Mouse (Mus musculus): ENCODE results near the gene Gpc6. TPM values are rescaled to one million over a fixed set of nuclear protein-coding genes. Genes with fewer than 3 reads are reported as not detected.

Gene Gpc6
- total and polyA plus RNA-seq, 3 experiments, result not detected

DNA sequence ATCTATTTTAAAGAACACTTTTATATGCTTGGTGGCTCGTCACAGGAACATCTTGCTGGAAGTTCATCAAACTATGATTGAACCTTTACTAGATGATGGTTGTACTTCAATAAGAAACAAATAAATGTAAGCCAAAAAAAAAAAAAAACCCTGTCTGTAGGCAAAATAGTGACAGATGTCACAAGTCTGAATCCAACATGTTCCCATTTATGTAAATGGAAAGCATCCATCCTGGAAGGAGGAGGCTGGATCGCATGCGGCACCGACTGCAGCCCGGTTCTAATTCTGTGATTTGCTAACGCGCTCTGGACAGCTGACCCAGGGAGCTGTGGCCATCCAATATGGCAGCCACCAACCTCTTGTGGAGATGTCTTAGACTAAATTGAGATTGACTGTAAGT lies 1014.4 kb downstream of the Gpc6 start:
- Histone ChIP-seq H3K79me2 (ENCODE audit: control insufficient read depth, insufficient read depth, low read length, poor library complexity) (no peaks in the 10 kb centered on the region), H3K4me3 (ENCODE audit: control insufficient read depth in 1 of 2, insufficient read depth in 1 of 2, low read depth in 2 of 2, low read length in 2 of 2) (no peak overlapping the region), H3K9me3 (replicated peaks; ENCODE audit: insufficient read depth, low read length) (no peaks in the 10 kb centered on the region), H3K27ac (ENCODE audit: control insufficient read depth, low read depth, low read length) (no peak overlapping the region), H3K27me3 (ENCODE audit: control insufficient read depth in 1 of 2, insufficient read depth in 2 of 2, low read length in 2 of 2) (no peaks in the 10 kb centered on the region), H3K36me3 (ENCODE audit: control insufficient read depth in 1 of 2, insufficient read depth in 2 of 2, low read length in 2 of 2) (no peaks in the 10 kb centered on the region), H3K9ac (ENCODE audit: control insufficient read depth, low read depth, low read length, poor library complexity, severe bottlenecking) (no peak overlapping the region), H3K4me1 (ENCODE audit: control insufficient read depth in 1 of 2, insufficient read depth in 2 of 2, low read length in 2 of 2) (no peaks in the 10 kb centered on the region)
- no peak for TF ChIP-seq CHD1 (IDR thresholded peaks at IDR 0.05; ENCODE audit: low read depth, low read length)
- no peak for TF ChIP-seq USF2 (IDR thresholded peaks at IDR 0.05; ENCODE audit: borderline replicate concordance in 1 of 2, insufficient read depth in 1 of 2, low read depth in 1 of 2, low read length in 2 of 2)
- TF ChIP-seq NRF1 (IDR thresholded peaks at IDR 0.05; ENCODE audit: insufficient read depth, low read depth, low read length, poor library complexity, severe bottlenecking), result no peak
- TF ChIP-seq KAT2A (conservative IDR thresholded peaks at IDR 0.05; ENCODE audit: low read depth, low read length), result no peak
- TF ChIP-seq MXI1 (IDR thresholded peaks at IDR 0.05; ENCODE audit: low read depth, low read length), result no peak
- no peak for TF ChIP-seq MAFK (IDR thresholded peaks at IDR 0.05; ENCODE audit: borderline replicate concordance, low read depth, low read length)
- no peak for TF ChIP-seq RAD21 (IDR thresholded peaks at IDR 0.05; ENCODE audit: low read depth, low read length)
- TF ChIP-seq MAZ (IDR thresholded peaks at IDR 0.05; ENCODE audit: low read depth, low read length), result no peak
- no peak for TF ChIP-seq TBP (IDR thresholded peaks at IDR 0.05; ENCODE audit: low read depth, low read length)
- no peak for TF ChIP-seq ZKSCAN1 (IDR thresholded peaks at IDR 0.05; ENCODE audit: low read depth, low read length)
- TF ChIP-seq NELFE (IDR thresholded peaks at IDR 0.05; ENCODE audit: low read depth, low read length), result no peak
- no peak for TF ChIP-seq TAL1 (IDR thresholded peaks at IDR 0.05; ENCODE audit: low read length)
- TF ChIP-seq E2F4 (IDR thresholded peaks at IDR 0.05; ENCODE audit: borderline replicate concordance, low read depth, low read length), result no peak
- no peak for TF ChIP-seq POLR2AphosphoS2 (IDR thresholded peaks at IDR 0.05; ENCODE audit: low read length)
- TF ChIP-seq POLR2AphosphoS5 (IDR thresholded peaks at IDR 0.05; ENCODE audit: borderline replicate concordance, low read depth, low read length), result no peak
- no peak for TF ChIP-seq GATA1 (IDR thresholded peaks at IDR 0.05; ENCODE audit: low read depth, low read length)
- no peak for TF ChIP-seq SIN3A (IDR thresholded peaks at IDR 0.05; ENCODE audit: low read length)
- TF ChIP-seq HCFC1 (IDR thresholded peaks at IDR 0.05; ENCODE audit: low read depth, low read length), result no peak
- TF ChIP-seq EP300 (IDR thresholded peaks at IDR 0.05; ENCODE audit: low read depth in 1 of 2, low read length in 2 of 2), result no peak
- TF ChIP-seq SMC3 (IDR thresholded peaks at IDR 0.05; ENCODE audit: low read depth, low read length), result no peak
- DNase-seq (ENCODE audit: low read depth, low spot score), result no peak

GRCm38 (mm10) chr14:117945920-117946503 lies 1020.9 kb downstream of the Gpc6 start:
- no peaks in the 10 kb centered on the region for H3K9me3 ChIP-seq (replicated peaks; ENCODE audit: insufficient read depth, low read length)

More at GRCm38 (mm10) chr14:117945920-117946503, 1020.9 kb downstream of the Gpc6 start:
- no peak for TF ChIP-seq POLR2A (IDR thresholded peaks at IDR 0.05; ENCODE audit: control insufficient read depth in 1 of 2, insufficient read depth in 1 of 2, low read depth in 1 of 2, low read length in 2 of 2, poor library complexity in 1 of 2)
- H3K79me2 ChIP-seq (ENCODE audit: control insufficient read depth, insufficient read depth, low read length, poor library complexity), result no peaks in the 10 kb centered on the region
- H3K27ac ChIP-seq (ENCODE audit: control insufficient read depth, low read depth, low read length), result no peak overlapping the region
- no peak overlapping the region for H3K9ac ChIP-seq (ENCODE audit: control insufficient read depth, low read depth, low read length, poor library complexity, severe bottlenecking)
- H3K4me3 ChIP-seq (ENCODE audit: control insufficient read depth in 1 of 2, insufficient read depth in 1 of 2, low read depth in 2 of 2, low read length in 2 of 2), result no peak overlapping the region
- H3K4me1 ChIP-seq (ENCODE audit: control insufficient read depth in 1 of 2, insufficient read depth in 2 of 2, low read length in 2 of 2), result no peaks in the 10 kb centered on the region
- no peaks in the 10 kb centered on the region for H3K27me3 ChIP-seq (ENCODE audit: control insufficient read depth in 1 of 2, insufficient read depth in 2 of 2, low read length in 2 of 2)
- DNase-seq (ENCODE audit: low read depth, low spot score), result no peak
- H3K36me3 ChIP-seq (ENCODE audit: control insufficient read depth in 1 of 2, insufficient read depth in 2 of 2, low read length in 2 of 2), result no peaks in the 10 kb centered on the region
